Mouse (Mus musculus): ENCODE measurements around the gene Rsl1. TPM values are rescaled to one million over a fixed set of nuclear protein-coding genes. Genes with fewer than 3 reads are reported as not detected.
"Not testable (repeated sequence)": the region's sequence is repeated elsewhere in the genome, so short reads cannot be mapped to it uniquely, and the experiment has no call there.

Gene Rsl1
- 6.0 TPM for polyA plus RNA-seq (2021)

- H3K27me3 ChIP-seq, CTCF ChIA-PET, POLR2A ChIA-PET: not testable (repeated sequence)
- DNase-seq (ENCODE audit: low read depth, low spot score) (peak; percentile 22), ATAC-seq (peak; percentile 99)
- in situ Hi-C loops (cut with MboI; ENCODE audit: low pct_unique_long_range_greater_than_20kb), result loop anchor here (10.0 kb wide), 1 partner anchor 202 kb away; the partner anchor contains the start of genes Gm28041 and Zfp456
Measured at GRCm38 (mm10) chr13:67172991-67173722, at the start of gene Rsl1. Rsl1 (plus strand) TSS chr13:67173182.

GRCm38 (mm10) chr13:67124460-67124859 lies 48.5 kb upstream of the Rsl1 start:
- in situ Hi-C loops (cut with MboI; ENCODE audit: low pct_unique_long_range_greater_than_20kb), result no loop called here
- peaks cover 4% of the 10 kb centered on the region for H3K27me3 ChIP-seq
- POLR2A ChIA-PET, result no interaction called here
- CTCF ChIA-PET, result no interaction called here
- ATAC-seq (no peak), DNase-seq (ENCODE audit: low read depth, low spot score) (no peak)
- no peak for TF ChIP-seq CTCF (IDR thresholded peaks at IDR 0.05)

GRCm38 (mm10) chr13:67127507-67127906 lies 45.5 kb upstream of the Rsl1 start:
- CTCF ChIA-PET, result interaction anchor here (1.3 to 4.1 kb wide), 3 partner anchors 8 to 19 kb away, joined by 4 to 17 read pairs (median 6); partner anchors contain the start of gene Gm28557
- POLR2A ChIA-PET; DNase-seq (ENCODE audit: low read depth, low spot score); H3K27me3 ChIP-seq; ATAC-seq: not testable (repeated sequence)
- in situ Hi-C loops (cut with MboI; ENCODE audit: low pct_unique_long_range_greater_than_20kb), result loop anchor here (5.0 kb wide), 1 partner anchor 180 kb away; the partner anchor contains the start of gene Zfp457

- ATAC-seq, result peak; percentile 96
- DNase-seq (ENCODE audit: low read depth, low spot score), result peak; percentile 41
- peak; percentile 40 for TF ChIP-seq CTCF (IDR thresholded peaks at IDR 0.05)
- H3K27me3 ChIP-seq, result no peaks in the 10 kb centered on the region
- ChIA-PET POLR2A (interaction anchor here (0.7 kb wide), 1 partner anchor 178 kb away, joined by 3 read pairs; the partner anchor contains the start of gene Zfp457), CTCF (interaction anchor here (1.3 to 4.1 kb wide), 4 partner anchors 9 to 178 kb away, joined by 4 to 17 read pairs (median 6); partner anchors contain the start of genes Gm28557 and Zfp457)
- in situ Hi-C loops (cut with MboI; ENCODE audit: low pct_unique_long_range_greater_than_20kb), result loop anchor here (5.0 kb wide), 1 partner anchor 179 kb away; the partner anchor contains the start of gene Zfp457
Measured at GRCm38 (mm10) chr13:67128038-67128721, 44.8 kb upstream of the Rsl1 start.

- ATAC-seq; CTCF ChIA-PET; POLR2A ChIA-PET; in situ Hi-C loops (cut with MboI; ENCODE audit: low pct_unique_long_range_greater_than_20kb); H3K27me3 ChIP-seq; DNase-seq (ENCODE audit: low read depth, low spot score): not testable (repeated sequence)
Measured at GRCm38 (mm10) chr13:67166122-67166521, 6.9 kb upstream of the Rsl1 start.

- TF ChIP-seq CTCF (IDR thresholded peaks at IDR 0.05), result no peak
- in situ Hi-C loops (cut with MboI; ENCODE audit: low pct_unique_long_range_greater_than_20kb), result loop anchor here (10.0 kb wide), 1 partner anchor 201 kb away; the partner anchor contains the start of genes Gm28041 and Zfp456
- CTCF ChIA-PET, result no interaction called here
- ATAC-seq (no peak), DNase-seq (ENCODE audit: low read depth, low spot score) (no peak)
- H3K27me3 ChIP-seq, result no peaks in the 10 kb centered on the region
- POLR2A ChIA-PET, result no interaction called here
Measured at GRCm38 (mm10) chr13:67173723-67174055, 707 bp downstream of the Rsl1 start.

GRCm38 (mm10) chr13:67194340-67194894 lies 21.4 kb downstream of the Rsl1 start, which contains the start of gene Zfp455:
Zfp455 (plus strand) TSS chr13:67194506.
- in situ Hi-C loops (cut with MboI; ENCODE audit: low pct_unique_long_range_greater_than_20kb), result loop anchor here (5.0 kb wide), 1 partner anchor 68 kb away; no protein-coding TSS in a partner anchor
- no peaks in the 10 kb centered on the region for H3K27me3 ChIP-seq
- peak; percentile 55 for DNase-seq (ENCODE audit: low read depth, low spot score)
- ChIA-PET POLR2A (no interaction called here), CTCF (interaction anchor here (0.7 to 1.3 kb wide), 3 partner anchors 11 to 19 kb away, joined by 3 read pairs; no protein-coding TSS in a partner anchor)
- no peak for TF ChIP-seq CTCF (IDR thresholded peaks at IDR 0.05)
- ATAC-seq, result peak; percentile 97

- no peak for DNase-seq (ENCODE audit: low read depth, low spot score)
- no peaks in the 10 kb centered on the region for H3K27me3 ChIP-seq
- ChIA-PET CTCF (no interaction called here), POLR2A (no interaction called here)
- in situ Hi-C loops (cut with MboI; ENCODE audit: low pct_unique_long_range_greater_than_20kb), result no loop called here
- no peak for TF ChIP-seq CTCF (IDR thresholded peaks at IDR 0.05)
- ATAC-seq, result no peak
Measured at GRCm38 (mm10) chr13:67201656-67202055, 28.7 kb downstream of the Rsl1 start.

GRCm38 (mm10) chr13:67214015-67214607 lies 41.1 kb downstream of the Rsl1 start:
- peak; percentile 28 for TF ChIP-seq CTCF (IDR thresholded peaks at IDR 0.05)
- in situ Hi-C loops (cut with MboI; ENCODE audit: low pct_unique_long_range_greater_than_20kb), result no loop called here
- ChIA-PET CTCF (no interaction called here), POLR2A (no interaction called here)
- no peak for DNase-seq (ENCODE audit: low read depth, low spot score)
- ATAC-seq, result no peak
- H3K27me3 ChIP-seq, result no peaks in the 10 kb centered on the region

Other genes starting within 250 kb of the Rsl1 start
- 1.5 TPM for gene Zfp712, start 112.0 kb upstream of the Rsl1 start, polyA plus RNA-seq (2021)
- gene Zfp708, start 75.2 kb upstream of the Rsl1 start, polyA plus RNA-seq (2021), result 2.2 TPM
- gene Gm28557, start 64.6 kb upstream of the Rsl1 start, polyA plus RNA-seq (2021), result 3.6 TPM
- gene Rslcan18, start 56.9 kb upstream of the Rsl1 start, polyA plus RNA-seq (2021), result 1.1 TPM
- gene Zfp759, start 51.5 kb upstream of the Rsl1 start, polyA plus RNA-seq (2021), result 4.9 TPM
- gene Zfp455, start 21.3 kb downstream of the Rsl1 start, polyA plus RNA-seq (2021), result 1.6 TPM
- gene Zfp458, start 105.3 kb downstream of the Rsl1 start, polyA plus RNA-seq (2021), result 4.1 TPM
- 3.1 TPM for gene Zfp457, start 133.3 kb downstream of the Rsl1 start, polyA plus RNA-seq (2021)
- gene Zfp595, start 159.4 kb downstream of the Rsl1 start, polyA plus RNA-seq (2021), result 3.2 TPM
- 1.4 TPM for gene Gm28044, start 187.4 kb downstream of the Rsl1 start, polyA plus RNA-seq (2021)
- 2.4 TPM for gene Zfp953, start 187.4 kb downstream of the Rsl1 start, polyA plus RNA-seq (2021)
- gene Gm28041, start 202.6 kb downstream of the Rsl1 start, polyA plus RNA-seq (2021), result 0.90 TPM
- gene Zfp456, start 202.6 kb downstream of the Rsl1 start, polyA plus RNA-seq (2021), result 4.8 TPM
- gene Zfp429, start 226.6 kb downstream of the Rsl1 start, polyA plus RNA-seq (2021), result 6.5 TPM
- not detected for gene Zfp459, start 248.2 kb downstream of the Rsl1 start, polyA plus RNA-seq (2021)

All from Patski (cell line).